Mouse (Mus musculus): Measurements from ENCODE around the gene Gm20388. TPM values are rescaled to one million over a fixed set of nuclear protein-coding genes. Genes with fewer than 3 reads are reported as not detected.
A peak's percentile ranks its signal among the peaks of the same experiment; 100 is the strongest.
"Not testable (repeated sequence)": the region's sequence is repeated elsewhere in the genome, so short reads cannot be mapped to it uniquely, and the experiment has no call there.

Gene Gm20388
- total and polyA plus RNA-seq, 2 experiments from 2014 or later, result 17.3 TPM; not detected in 1

DNA sequence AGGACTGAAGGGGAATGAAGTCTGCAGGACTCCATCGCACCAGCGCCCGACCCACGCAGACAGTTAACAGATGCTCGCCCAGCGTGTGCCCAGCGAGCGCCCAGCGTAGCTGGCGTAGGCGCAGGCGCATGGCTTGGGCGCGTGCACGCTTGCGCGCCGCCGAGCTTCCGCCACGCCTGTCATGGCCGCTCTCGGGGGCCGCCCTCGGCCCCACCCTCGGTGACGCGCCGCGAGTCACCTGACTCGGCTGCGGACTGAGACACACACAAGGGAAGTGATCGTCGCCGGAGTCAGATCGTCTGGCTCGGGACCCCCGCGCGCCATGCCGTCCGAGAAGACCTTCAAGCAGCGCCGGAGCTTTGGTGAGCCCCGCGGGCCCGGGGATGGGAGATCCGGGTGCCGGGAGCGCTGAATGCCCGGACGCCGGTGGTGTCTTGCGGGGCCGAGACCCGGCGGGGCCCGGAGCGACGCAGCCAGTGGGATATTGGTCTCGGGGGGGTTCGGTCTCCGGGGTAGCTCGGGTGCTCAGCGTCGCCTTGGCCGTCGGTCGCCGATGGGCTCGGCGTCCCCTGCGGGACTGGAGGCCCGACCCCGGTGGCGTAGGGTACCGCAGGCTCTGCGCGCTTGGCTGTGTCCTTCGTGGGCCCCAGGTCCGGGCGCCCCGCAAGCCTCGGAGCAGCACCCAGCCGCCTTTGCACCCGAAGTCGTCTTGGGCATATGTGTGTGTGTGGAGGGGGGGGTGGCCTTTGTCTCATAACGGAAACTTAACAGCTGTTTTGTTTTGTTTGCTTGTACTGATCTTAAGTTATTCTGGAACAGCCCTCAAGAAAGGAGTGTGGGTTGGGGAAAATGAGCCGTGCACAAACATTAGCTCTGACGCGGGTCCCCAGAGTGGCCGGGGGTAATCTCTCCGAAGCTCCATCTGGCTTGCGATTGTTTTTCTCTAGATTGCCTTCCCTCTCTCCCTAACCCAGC, 1679.8 kb downstream of the Gm20388 start, which contains the start of gene Map1lc3b:
Map1lc3b (plus strand) TSS at position 159 of the 975 bp plus-strand sequence.
- H3K9me3 ChIP-seq (replicated peaks; ENCODE audit: control insufficient read depth, low read length), result no peaks in the 10 kb centered on the region
- H3K9ac ChIP-seq (replicated peaks; ENCODE audit: low read depth, low read length), result peak within 1 kb of the TSS; percentile 98
- TF ChIP-seq EP300 (IDR thresholded peaks at IDR 0.05; ENCODE audit: low read depth) (peak; percentile 73; the same call in 1 of the 2 replicates), CTCF (IDR thresholded peaks at IDR 0.05; ENCODE audit: low read depth) (no peak)
- H3K27ac ChIP-seq (ENCODE audit: low read depth), result peak within 1 kb of the TSS; percentile 87
- WGBS, result 1% methylated on average over 94 of the region's 94 CpGs
- peak; percentile 86 for ATAC-seq (ENCODE audit: insufficient read depth, low read depth)
- peak within 1 kb of the TSS; percentile 86 for H3K4me2 ChIP-seq (ENCODE audit: low read depth, low read length)
- H3K4me3 ChIP-seq (ENCODE audit: low read depth, low read length), result peak within 1 kb of the TSS; percentile 99
- peak; percentile 88 for DNase-seq (ENCODE audit: low spot score)
- no peaks in the 10 kb centered on the region for H3K27me3 ChIP-seq (ENCODE audit: control insufficient read depth, insufficient read depth, low read length)
- peaks cover 13% of the 10 kb centered on the region for H3K4me1 ChIP-seq (ENCODE audit: control insufficient read depth, insufficient read depth)
- H3K36me3 ChIP-seq (replicated peaks; ENCODE audit: control insufficient read depth, insufficient read depth, low read length), result peaks cover 20% of the 10 kb centered on the region

DNA sequence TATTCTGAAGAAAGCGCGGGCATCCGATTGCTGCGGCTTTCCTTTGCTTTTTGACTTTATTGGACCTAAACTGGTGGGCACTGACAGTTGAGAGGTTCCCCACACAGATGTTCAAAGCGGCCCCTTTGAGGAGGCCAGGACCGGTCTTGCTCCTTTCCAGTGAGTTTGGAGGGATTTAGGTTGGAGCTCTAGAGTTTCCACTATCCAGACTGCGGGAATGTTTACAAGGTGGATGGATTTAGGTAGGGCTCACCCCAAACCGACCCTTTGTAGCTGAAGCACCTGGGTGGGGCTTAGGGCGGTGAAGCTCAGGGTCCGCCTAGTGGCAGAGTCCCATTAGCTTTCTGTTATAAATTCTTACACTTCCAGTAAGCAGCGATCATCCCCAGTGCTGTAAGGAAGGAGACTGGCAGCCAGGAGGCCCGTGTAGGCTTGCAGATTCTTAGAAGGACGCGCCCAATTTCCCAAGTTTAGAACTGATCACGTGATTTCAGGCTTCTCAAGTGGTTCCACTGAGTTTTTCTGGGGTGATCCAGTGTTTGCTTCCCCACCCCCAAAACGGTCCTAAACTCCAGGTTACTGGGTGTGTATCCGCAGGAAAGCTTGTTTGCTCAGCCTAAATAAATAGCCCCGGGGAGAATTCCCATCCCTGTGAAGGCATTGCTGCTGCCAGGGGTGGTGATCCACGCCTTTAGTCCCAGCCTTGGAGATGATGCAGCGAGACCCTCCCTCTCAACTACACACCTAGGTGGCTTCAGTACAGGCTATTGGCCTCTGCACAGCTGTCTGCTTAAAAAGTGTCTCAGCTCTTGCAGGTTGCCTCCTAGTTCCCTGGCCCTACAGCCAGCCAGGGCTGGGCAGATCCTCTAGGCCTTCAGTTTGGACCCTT, 1680.8 kb downstream of the Gm20388 start:
- WGBS, result 17% methylated on average over 20 of the region's 20 CpGs
- H3K36me3 ChIP-seq (replicated peaks; ENCODE audit: control insufficient read depth, insufficient read depth, low read length), result peaks cover 28% of the 10 kb centered on the region
- ATAC-seq (ENCODE audit: insufficient read depth, low read depth), result peak; percentile 10; the same call in 1 of the 2 replicates
- peaks cover 13% of the 10 kb centered on the region for H3K4me1 ChIP-seq (ENCODE audit: control insufficient read depth, insufficient read depth)
- H3K4me3 ChIP-seq (ENCODE audit: low read depth, low read length), result peak overlapping the region; percentile 99
- no peak for TF ChIP-seq EP300 (IDR thresholded peaks at IDR 0.05; ENCODE audit: low read depth)
- peak; percentile 52 for TF ChIP-seq CTCF (IDR thresholded peaks at IDR 0.05; ENCODE audit: low read depth)
- H3K4me2 ChIP-seq (ENCODE audit: low read depth, low read length), result peak overlapping the region; percentile 86
- peak overlapping the region; percentile 98 for H3K9ac ChIP-seq (replicated peaks; ENCODE audit: low read depth, low read length)
- DNase-seq (ENCODE audit: low spot score), result peak; percentile 74
- no peaks in the 10 kb centered on the region for H3K9me3 ChIP-seq (replicated peaks; ENCODE audit: control insufficient read depth, low read length)
- H3K27me3 ChIP-seq (ENCODE audit: control insufficient read depth, insufficient read depth, low read length), result no peaks in the 10 kb centered on the region
- H3K27ac ChIP-seq (ENCODE audit: low read depth), result peak overlapping the region; percentile 87

DNA sequence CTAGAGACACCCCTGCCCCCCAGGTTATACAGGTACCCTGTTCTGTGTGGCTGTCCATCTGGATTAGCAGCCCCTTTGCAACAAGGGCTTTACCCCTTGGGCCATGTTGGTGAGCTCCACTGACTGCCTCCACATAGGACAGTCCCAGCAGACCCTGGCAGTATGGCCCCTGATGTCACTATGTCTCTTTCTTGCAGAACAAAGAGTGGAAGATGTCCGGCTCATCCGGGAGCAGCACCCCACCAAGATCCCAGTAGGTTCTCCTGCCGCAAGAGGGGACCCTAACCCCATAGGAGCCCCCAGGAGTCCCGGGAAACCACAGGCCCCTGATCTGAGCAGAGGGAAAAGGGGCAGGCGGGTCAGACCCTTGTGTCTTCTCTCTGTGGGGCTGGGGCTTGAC, 1682.7 kb downstream of the Gm20388 start:
- no peaks in the 10 kb centered on the region for H3K9me3 ChIP-seq (replicated peaks; ENCODE audit: control insufficient read depth, low read length)
- H3K9ac ChIP-seq (replicated peaks; ENCODE audit: low read depth, low read length), result no peak overlapping the region
- no peak overlapping the region for H3K4me2 ChIP-seq (ENCODE audit: low read depth, low read length)
- no peaks in the 10 kb centered on the region for H3K27me3 ChIP-seq (ENCODE audit: control insufficient read depth, insufficient read depth, low read length)
- ATAC-seq (ENCODE audit: insufficient read depth, low read depth), result no peak
- peaks cover 44% of the 10 kb centered on the region for H3K36me3 ChIP-seq (replicated peaks; ENCODE audit: control insufficient read depth, insufficient read depth, low read length)
- no peak for DNase-seq (ENCODE audit: low spot score)
- peaks cover 13% of the 10 kb centered on the region for H3K4me1 ChIP-seq (ENCODE audit: control insufficient read depth, insufficient read depth)
- H3K4me3 ChIP-seq (ENCODE audit: low read depth, low read length), result no peak overlapping the region
- no peak overlapping the region for H3K27ac ChIP-seq (ENCODE audit: low read depth)
- WGBS, result 89% methylated on average over 5 of the region's 5 CpGs
- TF ChIP-seq EP300 (IDR thresholded peaks at IDR 0.05; ENCODE audit: low read depth) (no peak), CTCF (IDR thresholded peaks at IDR 0.05; ENCODE audit: low read depth) (no peak)

DNA sequence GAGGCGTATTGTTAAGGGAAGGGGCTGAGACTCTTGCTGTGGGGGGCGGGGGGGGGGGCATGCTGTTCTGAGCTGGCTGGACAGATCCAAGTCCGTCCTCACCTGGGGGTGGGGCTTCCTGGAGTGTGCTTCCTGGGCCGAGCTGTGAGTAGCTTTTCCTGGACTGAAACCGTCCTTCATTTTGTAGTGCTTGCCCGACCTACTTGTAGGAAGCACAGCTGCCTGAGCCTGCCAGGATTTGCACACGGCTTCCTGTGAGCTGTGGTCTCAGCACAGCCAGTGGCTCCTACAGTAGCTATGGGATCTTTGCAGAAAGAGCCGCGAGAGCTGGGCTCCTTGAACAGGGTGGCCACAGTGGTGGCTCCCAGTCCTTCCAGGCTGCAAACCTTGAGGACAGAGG, 1683.3 kb downstream of the Gm20388 start:
- no peaks in the 10 kb centered on the region for H3K9me3 ChIP-seq (replicated peaks; ENCODE audit: control insufficient read depth, low read length)
- 63% methylated on average over 9 of the region's 9 CpGs for WGBS
- no peak overlapping the region for H3K9ac ChIP-seq (replicated peaks; ENCODE audit: low read depth, low read length)
- peaks cover 13% of the 10 kb centered on the region for H3K4me1 ChIP-seq (ENCODE audit: control insufficient read depth, insufficient read depth)
- peak; percentile 32 for DNase-seq (ENCODE audit: low spot score)
- ATAC-seq (ENCODE audit: insufficient read depth, low read depth), result no peak
- no peak overlapping the region for H3K4me3 ChIP-seq (ENCODE audit: low read depth, low read length)
- peaks cover 45% of the 10 kb centered on the region for H3K36me3 ChIP-seq (replicated peaks; ENCODE audit: control insufficient read depth, insufficient read depth, low read length)
- no peak overlapping the region for H3K4me2 ChIP-seq (ENCODE audit: low read depth, low read length)
- no peak for TF ChIP-seq EP300 (IDR thresholded peaks at IDR 0.05; ENCODE audit: low read depth)
- H3K27me3 ChIP-seq (ENCODE audit: control insufficient read depth, insufficient read depth, low read length), result no peaks in the 10 kb centered on the region
- H3K27ac ChIP-seq (ENCODE audit: low read depth), result peak overlapping the region; percentile 52

DNA sequence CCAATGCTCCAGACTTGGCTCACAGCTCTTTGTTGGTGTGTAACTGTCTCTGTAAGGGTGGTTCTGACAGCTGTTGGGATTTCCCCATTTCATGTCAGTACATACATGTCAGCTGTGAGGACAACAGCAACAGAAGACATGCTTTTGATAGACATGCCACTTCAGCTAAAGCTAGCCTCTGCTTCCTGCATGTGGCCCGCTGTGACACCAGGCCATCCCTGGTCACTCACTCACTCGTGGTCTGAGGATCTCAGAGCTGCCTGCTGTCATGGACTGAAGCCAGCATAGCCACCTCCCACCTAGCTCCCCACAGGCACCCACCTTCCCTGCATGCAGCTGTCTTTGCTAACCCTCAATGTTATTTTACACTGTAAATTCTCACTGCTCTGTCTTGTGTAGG, 1686.9 kb downstream of the Gm20388 start:
- ATAC-seq (ENCODE audit: insufficient read depth, low read depth); H3K27me3 ChIP-seq (ENCODE audit: control insufficient read depth, insufficient read depth, low read length); H3K27ac ChIP-seq (ENCODE audit: low read depth); H3K9ac ChIP-seq (replicated peaks; ENCODE audit: low read depth, low read length); H3K4me1 ChIP-seq (ENCODE audit: control insufficient read depth, insufficient read depth); H3K4me2 ChIP-seq (ENCODE audit: low read depth, low read length); H3K9me3 ChIP-seq (replicated peaks; ENCODE audit: control insufficient read depth, low read length); H3K4me3 ChIP-seq (ENCODE audit: low read depth, low read length); DNase-seq (ENCODE audit: low spot score): not testable (repeated sequence)
- peaks cover 75% of the 10 kb centered on the region for H3K36me3 ChIP-seq (replicated peaks; ENCODE audit: control insufficient read depth, insufficient read depth, low read length)
- WGBS, result 67% methylated on average over 2 of the region's 2 CpGs
